Mouse (Mus musculus): ENCODE measurements at regions not wholly inside any gene's neighbourhood (a gene's known extent, or its start where the extent isn't known, plus 50 kb on each side); places are given as distances from the start of the nearest gene placed in this dataset.

DNA sequence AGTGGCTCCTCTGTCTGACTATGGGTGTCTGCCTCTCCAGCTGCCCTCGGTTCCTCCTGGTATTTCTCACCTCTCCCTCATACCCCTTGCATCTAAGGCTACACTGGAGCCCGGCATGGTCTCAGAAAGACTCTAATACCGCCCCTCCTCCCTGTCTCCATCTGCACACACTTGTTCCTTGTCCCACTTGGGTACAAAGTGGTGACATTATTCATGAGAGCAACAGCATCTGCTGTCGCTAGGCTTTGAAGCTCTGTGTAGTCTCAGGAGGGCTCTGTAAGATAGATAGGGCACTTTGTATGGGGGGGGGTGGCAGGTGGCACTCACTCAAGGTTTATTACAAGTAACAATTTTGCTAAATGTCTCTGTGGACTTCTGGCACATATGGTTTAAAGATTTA is 229.7 kb downstream of the Opa1 start:
- 47% methylated on average over 4 of the region's 4 CpGs for WGBS (ENCODE audit: insufficient replicate concordance)
- Histone ChIP-seq H3K36me3 (ENCODE audit: control insufficient read depth, insufficient read depth, low read length) (no peaks in the 10 kb centered on the region), H3K27me3 (ENCODE audit: control insufficient read depth, insufficient read depth, low read length) (peaks cover 44% of the 10 kb centered on the region), H3K9ac (ENCODE audit: low read depth, low read length) (no peak overlapping the region), H3K27ac (ENCODE audit: low read depth, low read length) (no peak overlapping the region), H3K4me3 (ENCODE audit: low read depth, low read length) (no peak overlapping the region), H3K4me1 (ENCODE audit: control insufficient read depth, insufficient read depth, low read length) (peaks cover 8% of the 10 kb centered on the region), H3K9me3 (replicated peaks; ENCODE audit: control insufficient read depth, low read length) (no peaks in the 10 kb centered on the region), H3K4me2 (no peak overlapping the region)
- ATAC-seq (replicated peaks; ENCODE audit: insufficient number of reproducible peaks, low FRiP score, low TSS enrichment), result no peak

DNA sequence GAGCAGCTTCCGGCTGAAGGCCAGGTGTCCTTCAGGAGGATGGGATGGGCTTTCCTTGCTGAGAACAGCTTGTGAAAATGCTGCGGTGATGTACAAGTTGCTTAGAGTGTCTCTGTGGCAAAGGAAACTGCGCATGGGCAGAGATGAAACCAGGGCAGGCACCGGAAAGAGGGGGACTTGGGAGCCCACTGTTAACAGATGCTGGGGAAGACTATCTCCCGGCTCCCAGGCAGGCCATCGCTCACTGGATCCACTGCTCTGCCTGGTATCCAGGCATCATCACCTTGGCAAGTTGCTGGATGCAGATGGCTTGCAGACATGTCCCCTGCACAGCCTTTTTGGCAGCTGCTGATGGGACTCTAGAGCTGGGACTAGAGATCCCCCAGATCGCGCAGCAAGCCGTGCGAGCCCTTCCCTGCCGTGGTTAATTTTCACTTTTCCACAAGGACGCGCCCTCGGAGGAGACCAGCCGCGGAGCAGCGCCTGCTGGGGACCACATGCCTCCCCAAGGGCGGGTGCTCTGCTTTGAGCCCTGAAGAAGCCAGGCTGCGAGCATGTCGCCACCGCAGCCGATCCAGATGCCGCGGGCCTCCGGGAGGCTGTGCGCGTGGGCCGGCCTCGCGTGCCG is 234.4 kb downstream of the Opa1 start:
- Histone ChIP-seq H3K27ac (ENCODE audit: low read depth, low read length) (peak overlapping the region; percentile 81), H3K4me3 (ENCODE audit: low read depth, low read length) (peak overlapping the region; percentile 56), H3K9ac (ENCODE audit: low read depth, low read length) (peak overlapping the region; percentile 87), H3K36me3 (ENCODE audit: control insufficient read depth, insufficient read depth, low read length) (no peaks in the 10 kb centered on the region), H3K9me3 (replicated peaks; ENCODE audit: control insufficient read depth, low read length) (no peaks in the 10 kb centered on the region), H3K27me3 (ENCODE audit: control insufficient read depth, insufficient read depth, low read length) (peaks cover 42% of the 10 kb centered on the region), H3K4me2 (peak overlapping the region; percentile 97), H3K4me1 (ENCODE audit: control insufficient read depth, insufficient read depth, low read length) (peaks cover 15% of the 10 kb centered on the region)
- 3% methylated on average over 31 of the region's 31 CpGs for WGBS (ENCODE audit: insufficient replicate concordance)
- ATAC-seq (replicated peaks; ENCODE audit: insufficient number of reproducible peaks, low FRiP score, low TSS enrichment), result 0 out of 2 replicates have a peak, but pooled peaks have one; percentile 6

DNA sequence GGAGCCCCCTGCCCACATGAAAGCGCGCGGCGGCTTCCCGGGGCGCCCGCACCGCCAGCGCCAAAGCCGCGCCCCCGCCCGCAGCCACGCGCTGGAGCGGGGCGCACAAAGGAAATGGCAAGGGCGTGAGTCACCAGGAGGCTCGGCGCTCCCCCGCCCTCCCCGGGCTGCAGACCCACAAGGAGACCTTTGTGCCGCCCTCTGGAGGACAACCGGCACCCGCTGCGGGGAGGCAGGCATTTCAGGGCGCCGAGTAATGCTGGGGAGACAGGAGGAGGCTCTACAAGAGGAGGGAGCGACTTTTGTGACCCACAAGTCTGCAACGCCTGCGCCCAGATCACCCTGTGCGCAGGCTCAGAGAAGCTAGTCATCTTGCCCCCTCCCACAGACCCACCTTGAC is 234.9 kb downstream of the Opa1 start:
- WGBS (ENCODE audit: insufficient replicate concordance), result 1% methylated on average over 32 of the region's 32 CpGs
- Histone ChIP-seq H3K4me3 (ENCODE audit: low read depth, low read length) (peak overlapping the region; percentile 56), H3K27me3 (ENCODE audit: control insufficient read depth, insufficient read depth, low read length) (peaks cover 39% of the 10 kb centered on the region), H3K4me2 (peak overlapping the region; percentile 97), H3K9me3 (replicated peaks; ENCODE audit: control insufficient read depth, low read length) (no peaks in the 10 kb centered on the region), H3K9ac (ENCODE audit: low read depth, low read length) (peak overlapping the region; percentile 87), H3K4me1 (ENCODE audit: control insufficient read depth, insufficient read depth, low read length) (peaks cover 19% of the 10 kb centered on the region), H3K36me3 (ENCODE audit: control insufficient read depth, insufficient read depth, low read length) (no peaks in the 10 kb centered on the region), H3K27ac (ENCODE audit: low read depth, low read length) (peak overlapping the region; percentile 81)
- peak; percentile 76 for ATAC-seq (replicated peaks; ENCODE audit: insufficient number of reproducible peaks, low FRiP score, low TSS enrichment)

DNA sequence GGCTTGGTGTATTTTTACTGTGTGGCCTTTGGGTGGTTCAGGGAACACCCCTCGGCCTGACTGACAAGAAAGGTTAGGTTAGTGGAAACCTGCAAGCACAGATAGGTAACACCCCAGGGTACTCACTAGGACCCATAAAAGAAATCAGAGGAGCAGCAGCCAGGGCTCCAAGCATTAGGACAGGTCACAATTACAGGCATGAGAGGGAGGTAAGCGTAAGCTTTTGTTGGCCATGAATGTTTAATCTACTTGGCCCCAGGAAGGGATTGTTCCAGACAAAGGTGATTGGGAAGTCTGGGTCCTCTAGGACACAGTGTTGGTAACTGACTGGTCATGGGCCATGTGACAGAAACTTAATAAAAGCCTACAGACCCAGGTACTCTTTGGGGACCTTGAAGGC is 235.5 kb downstream of the Opa1 start:
- H3K4me3 ChIP-seq (ENCODE audit: low read depth, low read length), result no peak overlapping the region
- H3K9me3 ChIP-seq (replicated peaks; ENCODE audit: control insufficient read depth, low read length), result no peaks in the 10 kb centered on the region
- H3K27me3 ChIP-seq (ENCODE audit: control insufficient read depth, insufficient read depth, low read length), result peaks cover 39% of the 10 kb centered on the region
- ATAC-seq (replicated peaks; ENCODE audit: insufficient number of reproducible peaks, low FRiP score, low TSS enrichment), result no peak
- H3K9ac ChIP-seq (ENCODE audit: low read depth, low read length), result no peak overlapping the region
- peaks cover 20% of the 10 kb centered on the region for H3K4me1 ChIP-seq (ENCODE audit: control insufficient read depth, insufficient read depth, low read length)
- no peaks in the 10 kb centered on the region for H3K36me3 ChIP-seq (ENCODE audit: control insufficient read depth, insufficient read depth, low read length)
- WGBS (ENCODE audit: insufficient replicate concordance), result 58% methylated on average over 2 of the region's 2 CpGs
- H3K4me2 ChIP-seq, result peak overlapping the region; percentile 97
- peak overlapping the region; percentile 81; the same call in 1 of the 2 replicates for H3K27ac ChIP-seq (ENCODE audit: low read depth, low read length)

DNA sequence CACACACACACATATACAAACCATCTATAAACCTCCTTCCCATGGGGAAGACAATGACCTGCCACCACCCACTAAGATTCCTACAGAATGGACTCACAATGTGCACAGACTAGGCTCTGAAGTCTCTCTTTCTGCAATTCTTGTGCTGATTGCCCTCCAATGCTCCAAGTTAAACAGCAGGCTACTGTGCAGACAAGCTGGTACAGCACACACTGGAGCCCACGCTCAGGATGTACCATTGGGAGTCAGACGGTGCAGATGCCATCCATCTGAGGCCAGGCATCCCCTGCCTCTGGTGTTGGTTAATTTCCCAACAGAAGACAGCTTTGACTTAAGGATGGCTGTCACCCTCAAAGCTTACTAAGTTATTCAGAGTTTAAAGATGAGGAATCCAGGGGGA is 236.1 kb downstream of the Opa1 start:
- H3K4me2 ChIP-seq, result no peak overlapping the region
- H3K36me3 ChIP-seq (ENCODE audit: control insufficient read depth, insufficient read depth, low read length), result no peaks in the 10 kb centered on the region
- H3K27me3 ChIP-seq (ENCODE audit: control insufficient read depth, insufficient read depth, low read length), result peaks cover 33% of the 10 kb centered on the region
- H3K9me3 ChIP-seq (replicated peaks; ENCODE audit: control insufficient read depth, low read length), result no peaks in the 10 kb centered on the region
- H3K27ac ChIP-seq (ENCODE audit: low read depth, low read length), result no peak overlapping the region
- WGBS (ENCODE audit: insufficient replicate concordance), result 77% methylated on average over 2 of the region's 2 CpGs
- H3K9ac ChIP-seq (ENCODE audit: low read depth, low read length), result no peak overlapping the region
- H3K4me3 ChIP-seq (ENCODE audit: low read depth, low read length), result no peak overlapping the region
- no peak for ATAC-seq (replicated peaks; ENCODE audit: insufficient number of reproducible peaks, low FRiP score, low TSS enrichment)
- H3K4me1 ChIP-seq (ENCODE audit: control insufficient read depth, insufficient read depth, low read length), result peaks cover 20% of the 10 kb centered on the region

DNA sequence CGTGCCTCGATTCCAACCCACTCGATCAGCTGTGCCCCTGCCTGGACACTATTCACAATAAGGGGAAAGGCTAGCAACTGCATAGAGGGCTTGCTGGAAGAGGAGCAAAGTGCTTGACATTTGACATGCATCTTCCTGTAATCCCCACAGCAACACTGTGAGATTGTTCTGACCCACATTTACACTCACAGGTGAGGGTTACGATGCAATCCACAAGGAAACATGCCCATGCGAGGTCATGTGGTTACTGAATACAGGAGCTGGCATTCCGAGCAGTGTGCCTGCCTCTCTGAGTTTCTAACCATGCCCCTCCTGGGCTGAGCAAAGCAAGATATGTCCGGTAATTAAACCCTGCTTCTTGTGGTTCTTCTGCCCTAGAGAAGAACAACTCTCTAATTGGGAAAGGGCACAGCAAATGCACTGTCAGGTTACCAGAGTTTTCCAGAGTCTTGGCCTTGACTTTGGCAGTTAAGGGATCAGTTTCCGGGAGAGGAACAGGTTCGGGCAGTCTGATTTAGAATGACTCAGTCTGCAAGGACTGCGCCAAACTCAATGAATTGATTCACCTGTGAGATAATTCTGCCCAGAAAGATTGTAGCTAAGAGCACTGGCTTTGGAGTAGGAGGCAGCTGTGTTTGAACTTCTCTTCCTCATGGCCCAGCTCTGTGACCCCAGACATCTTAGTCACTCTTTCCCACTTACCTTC is 236.7 kb downstream of the Opa1 start:
- Histone ChIP-seq H3K4me1 (ENCODE audit: control insufficient read depth, insufficient read depth, low read length) (peaks cover 20% of the 10 kb centered on the region), H3K4me3 (ENCODE audit: low read depth, low read length) (no peak overlapping the region), H3K9me3 (replicated peaks; ENCODE audit: control insufficient read depth, low read length) (no peaks in the 10 kb centered on the region), H3K27me3 (ENCODE audit: control insufficient read depth, insufficient read depth, low read length) (peaks cover 27% of the 10 kb centered on the region), H3K27ac (ENCODE audit: low read depth, low read length) (no peak overlapping the region), H3K9ac (ENCODE audit: low read depth, low read length) (no peak overlapping the region), H3K4me2 (no peak overlapping the region), H3K36me3 (ENCODE audit: control insufficient read depth, insufficient read depth, low read length) (no peaks in the 10 kb centered on the region)
- ATAC-seq (replicated peaks; ENCODE audit: insufficient number of reproducible peaks, low FRiP score, low TSS enrichment), result no peak
- 80% methylated on average over 10 of the region's 10 CpGs for WGBS (ENCODE audit: insufficient replicate concordance)

DNA sequence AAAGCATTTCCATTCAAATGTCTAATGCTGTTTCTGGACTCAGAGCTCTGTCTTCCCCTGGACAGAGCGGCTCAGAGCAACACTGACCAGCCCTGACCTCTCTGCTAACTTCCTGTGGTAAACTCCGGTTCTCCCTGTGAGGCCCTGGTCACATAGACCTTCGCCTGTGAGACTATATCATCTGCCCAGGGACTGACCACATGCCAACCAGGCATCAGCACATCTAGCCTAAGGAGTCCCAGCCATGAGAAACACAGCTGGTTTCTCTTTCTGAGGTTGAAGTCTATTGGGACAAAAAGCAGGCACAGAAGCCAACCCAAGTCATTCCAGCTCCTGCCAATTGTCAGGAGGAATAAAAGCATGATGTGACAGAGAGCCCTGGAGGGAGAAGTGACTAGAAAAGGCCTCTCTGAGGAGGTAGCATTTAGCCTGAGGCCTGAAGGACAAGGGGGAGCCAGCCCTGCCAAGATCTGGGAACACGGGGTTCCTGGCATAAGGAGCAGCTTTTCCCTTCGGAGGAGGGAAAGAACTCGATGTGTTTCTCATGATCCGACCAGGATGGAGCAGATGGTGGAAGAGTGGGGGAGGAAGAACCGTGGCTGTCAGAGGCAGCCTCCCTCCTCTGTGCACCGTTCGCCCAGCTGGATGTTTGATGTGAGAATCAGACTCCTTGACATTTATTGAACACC is 237.7 kb downstream of the Opa1 start:
- Histone ChIP-seq H3K27ac (ENCODE audit: low read depth, low read length) (no peak overlapping the region), H3K27me3 (ENCODE audit: control insufficient read depth, insufficient read depth, low read length) (peaks cover 21% of the 10 kb centered on the region)

DNA sequence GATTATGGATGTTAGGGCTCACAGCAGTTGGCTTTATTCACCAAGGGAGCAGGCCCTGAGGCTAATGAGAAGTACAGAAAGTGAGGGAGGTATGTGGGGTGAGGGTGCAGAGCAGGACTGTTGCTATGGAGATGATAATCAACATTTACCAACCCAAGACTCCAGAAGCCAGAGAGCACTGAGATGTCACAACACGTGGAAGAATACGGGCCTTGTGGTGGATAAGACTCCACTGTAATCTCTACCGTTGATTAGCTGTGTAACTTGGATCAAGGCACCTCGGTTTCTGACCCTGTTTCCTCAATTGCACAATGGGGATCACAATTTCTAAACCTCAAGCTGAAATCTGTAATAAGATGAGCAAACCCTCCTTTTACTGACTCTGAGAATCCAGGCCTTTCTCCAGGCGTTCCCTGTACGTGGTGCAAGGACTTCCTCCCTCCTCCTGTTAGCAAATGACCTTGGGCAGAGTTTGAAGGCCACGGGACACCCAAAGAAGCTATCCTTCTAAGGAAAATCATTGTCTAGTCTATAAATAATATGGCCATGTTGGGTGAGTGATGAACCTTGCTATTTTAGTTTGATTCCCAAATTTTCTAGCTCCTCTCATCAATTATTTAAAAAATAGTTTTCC is 239.8 kb downstream of the Opa1 start:
- no peak for ATAC-seq (replicated peaks; ENCODE audit: insufficient number of reproducible peaks, low FRiP score, low TSS enrichment)
- Histone ChIP-seq H3K9me3 (replicated peaks; ENCODE audit: control insufficient read depth, low read length) (no peaks in the 10 kb centered on the region), H3K4me1 (ENCODE audit: control insufficient read depth, insufficient read depth, low read length) (peaks cover 13% of the 10 kb centered on the region), H3K36me3 (ENCODE audit: control insufficient read depth, insufficient read depth, low read length) (no peaks in the 10 kb centered on the region), H3K4me2 (no peak overlapping the region), H3K9ac (ENCODE audit: low read depth, low read length) (no peak overlapping the region), H3K27ac (ENCODE audit: low read depth, low read length) (no peak overlapping the region), H3K27me3 (ENCODE audit: control insufficient read depth, insufficient read depth, low read length) (peaks cover 12% of the 10 kb centered on the region), H3K4me3 (ENCODE audit: low read depth, low read length) (no peak overlapping the region)
- WGBS (ENCODE audit: insufficient replicate concordance), result 34% methylated on average over 7 of the region's 7 CpGs

More for the DNA sequence above, 237.7 kb downstream of the Opa1 start:
- no peaks in the 10 kb centered on the region for H3K9me3 ChIP-seq (replicated peaks; ENCODE audit: control insufficient read depth, low read length)
- no peaks in the 10 kb centered on the region for H3K36me3 ChIP-seq (ENCODE audit: control insufficient read depth, insufficient read depth, low read length)
- peaks cover 20% of the 10 kb centered on the region for H3K4me1 ChIP-seq (ENCODE audit: control insufficient read depth, insufficient read depth, low read length)
- no peak overlapping the region for H3K9ac ChIP-seq (ENCODE audit: low read depth, low read length)
- 57% methylated on average over 10 of the region's 10 CpGs for WGBS (ENCODE audit: insufficient replicate concordance)
- ATAC-seq (replicated peaks; ENCODE audit: insufficient number of reproducible peaks, low FRiP score, low TSS enrichment), result no peak
- H3K4me2 ChIP-seq, result no peak overlapping the region
- H3K4me3 ChIP-seq (ENCODE audit: low read depth, low read length), result no peak overlapping the region
